Mouse (Mus musculus) T-cell, adult 66 days (primary cell): ENCODE measurements around the gene Gm10778. TPM values are rescaled to one million over a fixed set of nuclear protein-coding genes. Genes with fewer than 3 reads are reported as not detected.

ENCODE experiments used
- total RNA-seq, 2 experiments: library from RNA; stranded (reverse); gene quantifications; 3 replicates in 1 of 2; 4 replicates in 1 of 2; pipeline ENCODE4 v1.2.4; 2023

Gm10778 gene
- 1 to 10 TPM; 2.5 to 2.6 TPM for total RNA-seq

DNA sequence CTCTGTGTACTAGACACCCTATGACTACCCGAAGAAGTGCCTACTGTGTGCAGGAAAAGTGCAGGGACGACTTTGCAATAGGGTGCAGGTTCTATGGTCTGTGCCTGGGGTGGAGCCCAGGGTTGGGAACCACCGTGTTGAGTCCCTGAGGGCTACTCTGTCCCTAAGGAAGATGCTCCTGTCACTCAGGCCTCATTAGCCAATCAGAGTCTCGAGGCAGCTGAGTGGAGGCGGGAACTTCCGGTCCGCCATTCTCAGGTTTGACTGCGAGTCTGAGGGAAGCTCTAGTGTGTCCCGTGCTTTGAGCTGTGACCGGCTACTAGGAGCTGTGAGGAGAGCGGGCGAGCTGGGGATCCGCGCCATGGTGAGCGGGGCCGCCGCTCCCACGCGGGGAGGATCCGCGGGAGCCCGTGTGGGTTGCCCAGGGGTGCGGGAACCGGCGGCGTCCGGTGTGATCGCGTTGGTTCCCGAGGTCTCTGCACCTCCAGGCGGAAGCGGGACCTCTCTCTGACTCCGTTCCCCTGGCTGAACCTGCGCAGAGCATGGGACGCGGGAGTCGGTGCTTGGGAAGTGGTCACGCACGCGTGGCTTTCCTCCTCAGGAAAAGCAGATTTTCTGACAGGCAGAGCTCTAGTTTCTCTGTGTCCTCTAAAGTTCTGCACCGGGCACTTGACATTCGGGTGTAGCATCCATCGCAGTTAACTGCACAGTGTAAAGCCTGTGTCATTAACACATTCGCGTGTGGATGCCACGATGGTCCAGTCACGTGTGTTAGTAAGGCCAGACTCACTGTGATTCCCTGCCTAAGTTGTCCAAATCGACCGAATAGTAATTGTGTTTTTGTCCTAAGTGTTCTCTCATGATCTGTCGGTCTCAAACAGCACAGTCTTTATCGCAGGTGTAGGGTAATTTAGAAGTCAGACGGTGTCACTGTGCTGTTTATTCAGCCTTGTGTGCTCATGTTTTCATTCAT is at the start of gene Gm10778:
Gm10778 (plus strand) TSS at position 257 of the 973 bp plus-strand sequence.

DNA sequence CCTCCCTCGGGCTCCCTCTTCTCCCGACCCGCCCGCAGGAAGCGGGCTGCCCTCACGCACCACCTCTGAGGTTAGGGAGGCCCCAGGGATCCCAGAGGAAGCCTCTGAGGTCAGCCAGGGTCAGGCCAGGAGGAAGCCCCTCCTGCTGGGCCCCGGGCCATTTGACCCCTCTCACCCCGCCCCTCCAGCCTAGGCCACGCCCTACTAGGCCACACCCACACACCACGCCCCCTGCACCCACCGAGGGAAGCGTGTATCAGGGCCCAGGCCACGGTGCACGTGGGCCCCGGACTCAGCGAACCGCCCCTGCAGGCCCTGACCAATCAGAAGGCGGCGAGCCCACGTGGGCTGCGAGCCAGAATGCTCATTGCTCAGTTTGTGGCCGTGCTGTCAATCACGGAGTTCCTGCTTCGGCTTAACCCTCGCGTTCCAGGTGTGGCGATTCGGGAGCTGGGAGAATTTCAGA is 48.1 kb upstream of the Gm10778 start, which contains the start of gene Tle6:
Tle6 (minus strand) TSS at position 336 of the 466 bp plus-strand sequence.

DNA sequence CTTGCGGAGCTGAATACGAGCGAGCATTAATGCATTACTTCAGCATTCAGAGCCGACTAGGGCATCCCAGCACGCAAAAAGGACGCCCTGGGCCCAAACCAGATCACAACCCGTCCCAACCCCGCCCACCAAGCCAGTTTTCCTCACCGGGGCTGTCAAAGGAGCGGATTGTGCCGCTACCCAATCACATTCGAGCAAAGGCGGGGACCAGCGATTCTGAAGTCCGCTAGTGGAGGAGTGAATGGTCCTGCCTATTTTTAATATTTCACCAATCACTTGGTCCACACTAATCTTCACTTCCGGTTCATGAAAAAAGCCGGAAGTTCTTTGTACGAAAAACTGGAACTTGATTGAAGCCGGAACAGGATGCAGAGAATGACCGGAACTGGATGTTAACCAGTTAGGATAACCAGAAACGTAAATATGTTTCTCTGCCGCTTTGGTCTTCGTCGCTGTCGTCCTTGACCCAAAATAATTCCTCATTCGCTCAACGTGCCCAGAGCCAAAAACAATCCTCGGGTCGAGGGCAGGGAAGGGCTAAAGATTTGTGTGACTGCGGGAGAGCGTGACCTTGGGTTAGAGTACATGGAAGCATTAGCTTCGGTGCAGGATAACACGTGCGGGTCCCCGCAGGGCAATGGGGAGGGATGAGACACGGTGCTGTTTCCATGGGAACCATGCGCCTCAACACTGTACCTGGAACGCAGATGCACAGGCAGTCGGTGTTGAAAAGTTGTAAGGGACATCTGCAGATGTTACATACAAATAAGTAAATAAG is 42.7 kb upstream of the Gm10778 start, which contains the start of gene BC025920:
BC025920 (plus strand) TSS at position 297 of the 778 bp plus-strand sequence.

DNA sequence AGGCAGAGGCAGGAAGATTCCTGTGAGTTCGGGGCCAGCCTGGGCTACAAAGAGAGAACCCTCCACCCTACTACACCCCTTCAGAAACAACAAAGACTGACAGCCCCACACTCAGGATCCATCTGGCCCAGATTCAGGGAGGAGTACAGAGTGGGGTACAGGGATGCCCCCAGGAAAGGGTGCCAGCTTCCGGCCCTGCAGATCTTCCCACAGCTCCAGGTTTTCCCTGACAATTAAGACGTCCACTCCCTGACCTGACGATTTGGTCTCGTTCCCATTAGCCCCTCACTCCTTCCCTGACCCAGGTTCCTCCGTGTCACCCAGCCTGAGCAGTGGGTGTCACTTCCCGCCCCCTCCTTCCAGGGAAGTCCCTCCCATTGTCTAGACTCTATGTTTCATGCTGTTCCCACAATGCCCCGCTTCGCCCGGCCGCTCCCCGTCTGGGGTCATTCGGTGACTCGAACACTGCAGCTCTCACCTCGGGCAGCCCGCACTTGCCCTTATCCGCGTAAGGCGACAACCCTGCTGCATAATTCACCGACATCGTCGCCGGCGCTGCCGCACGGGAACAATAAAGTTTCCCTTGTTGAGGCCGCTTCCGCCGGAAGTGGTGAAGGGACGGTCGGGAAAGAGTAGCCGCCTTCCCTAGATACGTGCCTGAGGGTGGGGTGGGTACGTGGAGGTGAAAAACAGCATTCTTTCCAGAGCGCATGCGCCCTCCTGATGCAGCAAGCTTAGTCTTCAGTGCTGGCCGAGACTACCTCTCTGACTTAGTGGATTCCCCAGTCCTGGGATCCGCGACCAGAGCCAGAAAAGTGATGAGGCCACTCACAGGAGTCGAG is 21.6 kb upstream of the Gm10778 start, which contains the start of gene Sirt6:
Sirt6 (minus strand) TSS at position 804 of the 842 bp plus-strand sequence.

DNA sequence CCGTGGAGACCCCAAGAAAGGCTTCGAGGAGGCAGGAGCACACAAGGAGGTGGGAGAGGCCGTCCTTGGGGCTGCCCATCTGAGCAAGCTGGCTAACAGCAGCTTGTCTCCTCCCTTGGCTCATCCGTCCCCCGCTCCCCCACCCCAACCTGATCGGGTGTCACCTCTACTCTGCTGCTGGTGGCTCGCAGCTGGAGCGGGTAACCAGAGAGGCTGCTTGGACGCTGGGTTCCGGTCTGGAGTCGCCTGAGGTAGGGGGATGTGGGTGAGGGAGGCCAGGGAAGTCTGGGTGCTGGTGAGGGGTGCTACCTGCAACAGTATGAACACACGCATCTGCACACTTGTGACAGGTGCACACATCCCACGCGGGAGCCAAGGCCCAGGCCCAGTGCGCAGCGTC is 20.5 kb upstream of the Gm10778 start, which contains the start of gene Ankrd24:
Ankrd24 (plus strand) TSS at position 151 of the 400 bp plus-strand sequence.

DNA sequence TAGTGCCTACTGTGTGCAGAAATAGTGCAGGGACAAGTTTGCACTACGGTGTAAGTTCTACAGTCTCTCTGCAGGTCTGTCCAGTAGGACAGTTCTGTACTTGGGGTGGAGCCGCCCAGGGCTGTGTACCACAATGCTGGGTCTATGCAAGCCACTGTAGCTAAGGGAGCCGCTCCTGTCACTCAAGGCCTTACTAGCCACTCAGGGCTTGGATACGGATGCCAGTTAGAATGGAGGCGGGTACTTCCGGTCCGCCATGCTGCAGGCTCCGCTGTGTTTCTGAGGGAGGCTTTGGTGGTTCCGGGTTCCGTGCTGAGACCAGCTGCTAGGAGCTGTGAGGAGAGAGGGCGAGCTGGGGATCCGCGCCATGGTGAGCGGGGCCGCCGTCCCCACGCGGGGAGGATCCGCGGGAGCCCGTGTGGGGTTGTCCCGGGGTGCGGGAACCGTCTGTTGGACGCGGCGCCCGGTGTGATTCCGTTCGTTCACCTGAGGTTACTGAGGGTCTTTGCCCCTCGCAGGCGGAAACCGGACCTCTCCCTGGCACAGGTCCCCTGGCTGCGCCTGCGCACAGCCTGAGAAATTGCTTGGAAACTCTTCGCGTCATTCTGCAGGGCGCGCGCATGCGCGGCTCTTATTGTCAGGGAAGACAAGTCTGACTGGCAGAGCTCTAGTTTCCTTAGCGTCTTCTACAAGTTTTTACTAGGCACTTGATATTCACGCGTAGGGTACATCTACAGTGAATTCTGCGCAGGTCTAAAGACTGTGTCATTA is 55.9 kb downstream of the Gm10778 start, which contains the start of gene Zfp433:
Zfp433 (plus strand) TSS at position 295 of the 771 bp plus-strand sequence.

Other genes starting within 250 kb of the Gm10778 start
- gene Nfic, start 193.4 kb upstream of the Gm10778 start, total RNA-seq = 10 to 100 TPM; 18.7 to 22.7 TPM
- gene Celf5, start 166.3 kb upstream of the Gm10778 start, total RNA-seq = under 1 TPM in 1 of 2 experiments, not detected in 1; 0.44 TPM
- 100 to 1,000 TPM; 203 to 223 TPM for gene Ncln, start 152.7 kb upstream of the Gm10778 start, total RNA-seq
- 100 to 1,000 TPM; 155 to 169 TPM for gene S1pr4, start 148.9 kb upstream of the Gm10778 start, total RNA-seq
- 10 to 100 TPM; 12.5 to 23.0 TPM for gene Gna15, start 124.8 kb upstream of the Gm10778 start, total RNA-seq
- gene Gna11, start 103.9 kb upstream of the Gm10778 start, total RNA-seq = 10 to 100 TPM; 26.8 to 35.6 TPM
- 100 to 1,000 TPM; 555 to 631 TPM for gene Aes, start 89.6 kb upstream of the Gm10778 start, total RNA-seq
- 1 to 10 TPM; 5.1 to 5.2 TPM for gene Tle2, start 74.5 kb upstream of the Gm10778 start, total RNA-seq
- 1 to 10 TPM in 1 of 2 experiments, not detected in 1; 1.6 TPM for gene Tle6, start 48.0 kb upstream of the Gm10778 start, total RNA-seq
- gene BC025920, start 42.8 kb upstream of the Gm10778 start, total RNA-seq = 1 to 10 TPM; 3.2 to 3.6 TPM
- 10 to 100 TPM; 23.1 to 24.3 TPM for gene Sirt6, start 21.3 kb upstream of the Gm10778 start, total RNA-seq
- 1 to 10 TPM; 3.5 to 4.3 TPM for gene Ankrd24, start 20.5 kb upstream of the Gm10778 start, total RNA-seq
- 10 to 100 TPM in 1 of 2 experiments, 1 to 10 TPM in 1; 9.9 to 10.1 TPM for gene Zfp433, start 55.8 kb downstream of the Gm10778 start, total RNA-seq
- gene Gm3055, start 122.1 kb downstream of the Gm10778 start, total RNA-seq = 1 to 10 TPM; 1.6 to 3.4 TPM
- gene Gm4767, start 163.1 kb downstream of the Gm10778 start, total RNA-seq = 1 to 10 TPM; 2.6 to 3.5 TPM
- gene Gm32687, start 214.9 kb downstream of the Gm10778 start, total RNA-seq = 1 to 10 TPM in 1 of 2 experiments, not detected in 1; 1.3 TPM